Mouse (Mus musculus): ENCODE data around the gene Mcrs1.

The Mcrs1 gene

GRCm38 (mm10) chr15:99198761-99199160 is 53.0 kb downstream of the Mcrs1 start:
- DNase-seq (ENCODE audit: low spot score), result no peak

GRCm38 (mm10) chr15:99195043-99195442 is 56.7 kb downstream of the Mcrs1 start:
- no peak for DNase-seq (ENCODE audit: low spot score)

GRCm38 (mm10) chr15:99194358-99194757 is 57.4 kb downstream of the Mcrs1 start:
- DNase-seq (ENCODE audit: low spot score), result no peak
